In genomic region chr5:23473098-23473873, GRCm38 (mm10) we compare ENCODE assay signal across 11 mouse cellular contexts. TPM values are rescaled to one million over a fixed set of nuclear protein-coding genes. Genes with fewer than 3 reads are reported as not detected.
A peak's percentile ranks its signal among the peaks of the same experiment; 100 is the strongest.
DNase-seq lines count a peak whose midpoint lies in the region; ATAC-seq and TF ChIP-seq lines count a peak whose summit lies in the region.
"Had no signal": no experiment of that assay in that cellular context is flagged by ENCODE, and none has a peak within 500 bp of the region (broad histone marks: within the 10 kb centered on the region; RNA-seq: fewer than 3 reads in every experiment).

No protein-coding gene starts in this region.

- ATAC-seq in Patski: no peak
- ATAC-seq: forebrain, embryonic 16.5 days had no signal

- H3K27me3 ChIP-seq in Patski: no peaks in the 10 kb centered on the region
- H3K27me3 ChIP-seq: megakaryocyte, embryonic 14.5 days had no signal

- DNase-seq in left cerebral cortex, adult 2 months (ENCODE audit: extremely low spot score in 1 of 2, low spot score in 2 of 2): no peak
- DNase-seq in left cerebral cortex, adult 18-20 months (ENCODE audit: low spot score in 2 of 2): no peak
- peak; percentile 44 for DNase-seq in CD4-positive helper T cell, adult 2 months (ENCODE audit: low read depth, low spot score)
- DNase-seq in Patski (ENCODE audit: low read depth, low spot score): no peak
- DNase-seq in naive thymus-derived CD4-positive, alpha-beta T cell, adult 2 months (ENCODE audit: low read depth): peak; percentile 44
- DNase-seq in heart, postnatal 36 days: no peak
- DNase-seq in c-Kit-positive CD71-positive TER-119-positive erythroid progenitor cells, embryonic 14.5 days (ENCODE audit: low spot score): no peak
- no peak for DNase-seq in cerebellum, adult 8-10 months
- DNase-seq: retina, postnatal 1 day had no signal

- CTCF ChIA-PET in Patski (lab: Charles Lee): interaction anchor here (1.1 to 2.0 kb wide), 3 partner anchors 12 to 69 kb away, joined by 3 to 5 read pairs (median 4); no protein-coding TSS in a partner anchor

- intact Hi-C loops in left cerebral cortex, adult 2 months (cut with DNase I): no loop called here
- intact Hi-C loops in heart, postnatal 36 days (cut with DNase I): loop anchor here (1.0 kb wide), 1 partner anchor 58 kb away; no protein-coding TSS in a partner anchor

- in situ Hi-C loops in Patski (cut with MboI; ENCODE audit: low pct_unique_long_range_greater_than_20kb): no loop called here

- TF ChIP-seq CTCF in left cerebral cortex, adult 2 months (IDR thresholded peaks at IDR 0.05): peak; percentile 50
- TF ChIP-seq CTCF in Patski (IDR thresholded peaks at IDR 0.05): peak; percentile 63

- no peak overlapping the region for H3K27ac ChIP-seq in left cerebral cortex, adult 2 months

- POLR2A ChIA-PET in Patski (lab: Charles Lee): no interaction called here

- no peak overlapping the region for H3K4me3 ChIP-seq in left cerebral cortex, adult 2 months
- H3K4me3 ChIP-seq: megakaryocyte, embryonic 14.5 days had no signal

RNA-seq across cellular contexts. Expression of gene Kmt2e, which starts 39.0 kb away (rescaled TPM):
- 100 to 1,000 TPM; 101 to 102 TPM for total RNA-seq in left cerebral cortex, adult 2 months (2021)
- total RNA-seq in left cerebral cortex, adult 18-20 months (2021): 10 to 100 TPM; 92.8 to 98.6 TPM
- polyA plus RNA-seq in Patski (2021): 56.3 TPM
- total RNA-seq in heart, postnatal 36 days (2021): 10 to 100 TPM; 50.1 to 51.5 TPM

Comparison
In these comparisons a context has a peak if more than half of its experiments do, and no peak if none do; other contexts are left out.
1. DNase-seq: peak in CD4-positive helper T cell, adult 2 months (single experiment) and naive thymus-derived CD4-positive, alpha-beta T cell, adult 2 months (single experiment); none in left cerebral cortex, adult 2 months (0 of 2), left cerebral cortex, adult 18-20 months (0 of 2), Patski (single experiment), heart, postnatal 36 days (0 of 2), c-Kit-positive CD71-positive TER-119-positive erythroid progenitor cells, embryonic 14.5 days (single experiment) and cerebellum, adult 8-10 months (single experiment).